In genomic region chrX:93368211-93368610, GRCm38 (mm10) we compare ENCODE assay signal across 30 mouse cellular contexts.
"Had no signal": no experiment of that assay in that cellular context is flagged by ENCODE, and none has a peak within 500 bp of the region (broad histone marks: within the 10 kb centered on the region; RNA-seq: fewer than 3 reads in every experiment).

No protein-coding gene starts in this region.

- DNase-seq: left cerebral cortex, postnatal 4 days; liver; liver, embryonic 13.5 days; liver, postnatal 0 days; lung, adult 18-20 months; lung, adult 2 months; lung, embryonic 14.5 days; lung, postnatal 14 days; lung, postnatal 36 days; lung, postnatal 4 days; midbrain, embryonic 14.5 days had no signal

- H3K4me3 ChIP-seq: limb, embryonic 10.5 days; limb, embryonic 12.5 days; limb, embryonic 13.5 days; limb, embryonic 15.5 days; liver, embryonic 12.5 days; liver, embryonic 13.5 days; liver, embryonic 15.5 days; lung, embryonic 15.5 days; megakaryocyte, embryonic 14.5 days; midbrain, embryonic 10.5 days; midbrain, embryonic 12.5 days; midbrain, embryonic 13.5 days; midbrain, embryonic 15.5 days; myocyte; neural tube, embryonic 12.5 days; neural tube, embryonic 13.5 days had no signal

- H3K4me1 ChIP-seq: limb, embryonic 10.5 days; limb, embryonic 12.5 days; limb, embryonic 13.5 days; limb, embryonic 15.5 days; liver, embryonic 12.5 days; liver, embryonic 13.5 days; liver, embryonic 15.5 days; lung, embryonic 15.5 days; megakaryocyte, embryonic 14.5 days; midbrain, embryonic 10.5 days; midbrain, embryonic 12.5 days; midbrain, embryonic 13.5 days; midbrain, embryonic 15.5 days; neural tube, embryonic 12.5 days; neural tube, embryonic 13.5 days had no signal

- ATAC-seq: liver, embryonic 12.5 days; liver, postnatal 0 days; lung, postnatal 0 days; midbrain, embryonic 13.5 days; midbrain, embryonic 15.5 days; midbrain, embryonic 16.5 days had no signal

- H3K27ac ChIP-seq: limb, embryonic 10.5 days; limb, embryonic 12.5 days; limb, embryonic 13.5 days; limb, embryonic 15.5 days; liver, embryonic 12.5 days; liver, embryonic 13.5 days; liver, embryonic 14.5 days; liver, embryonic 15.5 days; lung, embryonic 15.5 days; macrophage; midbrain, embryonic 10.5 days; midbrain, embryonic 12.5 days; midbrain, embryonic 13.5 days; midbrain, embryonic 15.5 days; neural tube, embryonic 12.5 days; neural tube, embryonic 13.5 days had no signal
